9 mouse cellular contexts compared by ENCODE assay signal in genomic region chr15:31565184-31565583, GRCm38 (mm10). TPM values are rescaled to one million over a fixed set of nuclear protein-coding genes. Genes with fewer than 3 reads are reported as not detected.
DNase-seq lines count a peak whose midpoint lies in the region; ATAC-seq and TF ChIP-seq lines count a peak whose summit lies in the region.
"Had no signal": no experiment of that assay in that cellular context is flagged by ENCODE, and none has a peak within 500 bp of the region (broad histone marks: within the 10 kb centered on the region; RNA-seq: fewer than 3 reads in every experiment).

Gene Cmbl (plus strand): TSS chr15:31565389.

- 46% methylated on average over 5 of the region's 5 CpGs for WGBS in hindbrain, embryonic 15.5 days
- 60% methylated on average over 5 of the region's 5 CpGs for WGBS in hindbrain, embryonic 13.5 days
- WGBS in kidney, embryonic 16.5 days, result 66% methylated on average over 5 of the region's 5 CpGs

- ATAC-seq in hindbrain, embryonic 15.5 days (ENCODE audit: low FRiP score, low read depth), result no peak
- no peak for ATAC-seq in hindbrain, embryonic 13.5 days (ENCODE audit: low FRiP score)
- no peak for ATAC-seq in kidney, embryonic 16.5 days (ENCODE audit: low FRiP score, low TSS enrichment)

- no peak within 1 kb of the TSS for H3K27ac ChIP-seq in hindbrain, embryonic 15.5 days (replicated peaks)
- H3K27ac ChIP-seq in hindbrain, embryonic 13.5 days, result no peak within 1 kb of the TSS
- H3K27ac ChIP-seq in testis, adult 2 months (ENCODE audit: control insufficient read depth, insufficient read depth, low read depth, low read length), result no peak within 1 kb of the TSS
- H3K27ac ChIP-seq in kidney, embryonic 16.5 days (ENCODE audit: low read length), result peak within 1 kb of the TSS; percentile 73

- no peak within 1 kb of the TSS for H3K4me3 ChIP-seq in hindbrain, embryonic 15.5 days
- H3K4me3 ChIP-seq in hindbrain, embryonic 13.5 days, result no peak within 1 kb of the TSS
- no peak within 1 kb of the TSS for H3K4me3 ChIP-seq in testis, adult 2 months (ENCODE audit: control insufficient read depth, low read depth, low read length)
- no peak within 1 kb of the TSS for H3K4me3 ChIP-seq in kidney, embryonic 16.5 days (ENCODE audit: low read length)

- TF ChIP-seq CTCF in testis, adult 2 months (IDR thresholded peaks at IDR 0.05; ENCODE audit: control insufficient read depth, insufficient read depth, insufficient replicate concordance, low read depth, low read length), result no peak

- H3K4me1 ChIP-seq in hindbrain, embryonic 15.5 days (replicated peaks), result no peaks in the 10 kb centered on the region; the same call in 1 of the 2 replicates
- H3K4me1 ChIP-seq in hindbrain, embryonic 13.5 days (replicated peaks), result peaks cover 10% of the 10 kb centered on the region
- no peaks in the 10 kb centered on the region; the same call in 1 of the 2 replicates for H3K4me1 ChIP-seq in testis, adult 2 months (ENCODE audit: control insufficient read depth, insufficient read depth, low read length)
- peaks cover 32% of the 10 kb centered on the region for H3K4me1 ChIP-seq in kidney, embryonic 16.5 days (ENCODE audit: insufficient read depth, low read length)

- H3K27me3 ChIP-seq in hindbrain, embryonic 15.5 days, result no peaks in the 10 kb centered on the region
- no peaks in the 10 kb centered on the region for H3K27me3 ChIP-seq in hindbrain, embryonic 13.5 days
- no peaks in the 10 kb centered on the region for H3K27me3 ChIP-seq in testis, adult 2 months (ENCODE audit: control insufficient read depth, insufficient read depth, low read length)
- no peaks in the 10 kb centered on the region for H3K27me3 ChIP-seq in kidney, embryonic 16.5 days (ENCODE audit: insufficient read depth, low read length)

- no peak for DNase-seq in testis, postnatal 14 days (ENCODE audit: low spot score)
- DNase-seq in yolk sac, embryonic 10.5 days (ENCODE audit: low spot score), result no peak
- no peak for DNase-seq in T-cell, adult 2 months (ENCODE audit: low spot score)
- no peak for DNase-seq in cerebellum, adult 9-10 months
- DNase-seq: cerebellum, adult 8-10 months had no signal

- H3K4me2 ChIP-seq in hindbrain, embryonic 15.5 days, result no peak within 1 kb of the TSS
- H3K4me2 ChIP-seq in hindbrain, embryonic 13.5 days, result no peak within 1 kb of the TSS
- no peak within 1 kb of the TSS for H3K4me2 ChIP-seq in kidney, embryonic 16.5 days (replicated peaks; ENCODE audit: low read depth, low read length)

- no peaks in the 10 kb centered on the region for H3K36me3 ChIP-seq in hindbrain, embryonic 15.5 days
- H3K36me3 ChIP-seq in hindbrain, embryonic 13.5 days, result no peaks in the 10 kb centered on the region
- H3K36me3 ChIP-seq in testis, adult 2 months (ENCODE audit: control insufficient read depth, insufficient read depth, low read length), result no peaks in the 10 kb centered on the region
- H3K36me3 ChIP-seq in kidney, embryonic 16.5 days (ENCODE audit: insufficient read depth, low read length), result no peaks in the 10 kb centered on the region

- no peak within 1 kb of the TSS for H3K9ac ChIP-seq in hindbrain, embryonic 15.5 days
- H3K9ac ChIP-seq in hindbrain, embryonic 13.5 days, result no peak within 1 kb of the TSS
- no peak within 1 kb of the TSS for H3K9ac ChIP-seq in kidney, embryonic 16.5 days (replicated peaks; ENCODE audit: low read length)

- TF ChIP-seq POLR2A in testis, adult 2 months (IDR thresholded peaks at IDR 0.05; ENCODE audit: control insufficient read depth, low read depth, low read length), result no peak

- no peaks in the 10 kb centered on the region for H3K9me3 ChIP-seq in hindbrain, embryonic 15.5 days
- no peaks in the 10 kb centered on the region for H3K9me3 ChIP-seq in hindbrain, embryonic 13.5 days
- H3K9me3 ChIP-seq in kidney, embryonic 16.5 days (ENCODE audit: low read length), result no peaks in the 10 kb centered on the region

RNA-seq across cellular contexts. Expression of gene Cmbl, which starts in this region (rescaled TPM):
- 11.1 and 15.6 TPM in 2 replicates for polyA plus RNA-seq in hindbrain, embryonic 15.5 days (2015; fragmentation: Nextera tagmentation; extraction: Ambion mirVana)
- polyA plus RNA-seq in hindbrain, embryonic 13.5 days (2015; fragmentation: Nextera tagmentation; extraction: Ambion mirVana), result 5.9 and 6.1 TPM in 2 replicates
- polyA plus RNA-seq in testis, adult 2 months (2012; rRNA removed), result 8.2 and 12.8 TPM in 2 replicates
- polyA plus RNA-seq in kidney, embryonic 16.5 days (2015; fragmentation: Nextera tagmentation; extraction: Ambion mirVana), result 21.3 and 22.6 TPM in 2 replicates
